Mouse (Mus musculus) liver, postnatal 0 days (tissue): ENCODE measurements around the gene Egflam.

ENCODE experiments used
- CTCF ChIP-seq: sonication (generic); IDR thresholded peaks from 2 replicates; pipeline ENCODE4 v1.5.1; 2016; ENCODE audit warnings: antibody characterized with exemption, low read depth
- EP300 ChIP-seq: IDR thresholded peaks from 2 replicates; pipeline ENCODE4 v1.6.1; 2016; ENCODE audit warnings: antibody characterized with exemption, low read depth, mild to moderate bottlenecking

GRCm38 (mm10) chr15:7206110-7206509, 192.1 kb downstream of the Egflam start:
- TF ChIP-seq CTCF (no peak), EP300 (no peak)
